Mouse (Mus musculus) kidney, postnatal 25 days (tissue): Measurements from ENCODE around the gene Nfe2.
"Not testable (repeated sequence)": the region's sequence is repeated elsewhere in the genome, so short reads cannot be mapped to it uniquely, and the experiment has no call there.

ENCODE experiments used
- DNase-seq, 2 experiments: peaks; one replicate each; pipeline ENCODE4 v3.0.0; 2021; ENCODE audit warnings: mixed read lengths in 2 of 2

Nfe2 gene

DNA sequence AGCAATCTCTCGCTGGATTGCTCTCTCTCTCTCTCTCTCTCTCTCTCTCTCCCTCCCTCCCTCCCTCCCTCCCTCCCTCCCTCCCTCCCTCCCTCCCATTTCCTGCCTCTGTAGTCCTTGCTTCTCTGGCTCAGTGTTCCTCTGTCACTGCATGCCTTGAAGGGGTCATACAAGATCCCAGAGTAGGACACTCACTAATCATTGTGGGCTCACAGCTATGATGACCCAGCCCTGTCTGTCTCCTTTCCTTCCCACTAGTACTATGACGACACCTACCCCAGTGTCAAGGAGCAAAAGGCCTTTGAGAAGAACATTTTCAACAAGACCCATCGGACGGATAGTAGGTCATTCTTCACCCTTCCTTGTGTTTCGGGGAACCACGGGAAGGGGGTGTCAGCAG, 32.2 kb upstream of the Nfe2 start:
- DNase-seq, result peak in 1 of 2 experiments; percentile 49

DNA sequence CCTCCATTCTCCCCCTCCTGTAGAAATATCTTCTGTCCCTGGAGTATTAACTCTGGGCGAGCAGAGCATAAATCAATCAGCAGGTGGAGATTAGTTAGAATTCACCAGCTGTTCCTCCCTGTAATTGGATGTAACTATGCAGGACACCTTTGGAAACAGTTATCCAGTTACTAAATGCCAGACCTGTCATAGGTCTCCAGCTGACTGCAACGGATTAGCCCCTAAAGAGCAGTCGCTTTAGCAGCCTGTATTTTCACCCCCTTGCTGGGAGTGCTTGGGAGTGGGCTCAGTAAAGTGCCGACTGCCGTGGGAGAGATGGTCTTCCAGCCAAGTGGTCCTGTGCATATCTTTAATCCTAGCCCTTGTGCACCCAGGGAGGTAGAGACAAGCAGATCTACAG, 31.4 kb upstream of the Nfe2 start:
- DNase-seq, result no peak

GRCm38 (mm10) chr15:103285778-103286417, 27.7 kb upstream of the Nfe2 start:
- DNase-seq, result peak; percentile 53 to 70

DNA sequence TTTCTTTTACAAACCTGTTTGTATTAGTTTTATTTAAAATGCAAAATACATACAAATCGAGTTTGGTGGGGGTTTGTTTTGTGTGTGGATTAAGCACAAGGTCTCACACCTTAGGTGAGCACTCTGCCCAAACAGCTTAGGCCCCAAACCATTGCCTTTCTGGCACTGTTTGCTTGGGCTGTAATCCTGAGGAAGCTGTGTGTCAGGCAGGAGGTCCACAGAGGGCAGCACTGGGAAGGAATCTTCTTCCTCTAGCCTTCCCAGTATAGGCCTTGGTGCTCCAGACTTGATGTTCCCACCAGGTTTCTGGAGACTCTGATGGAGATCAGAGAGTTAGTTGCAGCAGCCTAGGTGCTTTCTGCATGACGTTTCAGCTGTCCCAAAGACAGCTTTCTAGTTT, 26.4 kb upstream of the Nfe2 start:
- DNase-seq, result peak; percentile 40 to 41

DNA sequence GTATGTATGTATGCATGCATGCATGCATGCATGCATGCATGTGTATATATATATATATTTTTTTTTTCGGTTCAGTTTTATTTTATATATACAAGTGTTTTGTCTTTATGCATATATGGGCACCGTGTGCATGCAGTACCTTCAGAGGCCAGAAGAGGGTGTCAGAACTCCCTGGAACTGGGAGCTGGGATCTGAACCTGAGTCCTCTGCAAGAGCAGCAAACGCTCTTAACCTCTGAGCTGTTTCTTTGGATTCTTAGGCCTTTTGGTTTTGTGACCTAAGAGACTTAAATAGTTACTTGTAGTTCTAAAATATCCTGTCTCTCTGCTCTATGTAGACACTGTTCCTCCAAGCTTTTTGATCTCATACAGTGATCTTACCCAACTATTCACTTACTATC, 25.9 kb upstream of the Nfe2 start:
- DNase-seq, result peak; percentile 59 to 78

DNA sequence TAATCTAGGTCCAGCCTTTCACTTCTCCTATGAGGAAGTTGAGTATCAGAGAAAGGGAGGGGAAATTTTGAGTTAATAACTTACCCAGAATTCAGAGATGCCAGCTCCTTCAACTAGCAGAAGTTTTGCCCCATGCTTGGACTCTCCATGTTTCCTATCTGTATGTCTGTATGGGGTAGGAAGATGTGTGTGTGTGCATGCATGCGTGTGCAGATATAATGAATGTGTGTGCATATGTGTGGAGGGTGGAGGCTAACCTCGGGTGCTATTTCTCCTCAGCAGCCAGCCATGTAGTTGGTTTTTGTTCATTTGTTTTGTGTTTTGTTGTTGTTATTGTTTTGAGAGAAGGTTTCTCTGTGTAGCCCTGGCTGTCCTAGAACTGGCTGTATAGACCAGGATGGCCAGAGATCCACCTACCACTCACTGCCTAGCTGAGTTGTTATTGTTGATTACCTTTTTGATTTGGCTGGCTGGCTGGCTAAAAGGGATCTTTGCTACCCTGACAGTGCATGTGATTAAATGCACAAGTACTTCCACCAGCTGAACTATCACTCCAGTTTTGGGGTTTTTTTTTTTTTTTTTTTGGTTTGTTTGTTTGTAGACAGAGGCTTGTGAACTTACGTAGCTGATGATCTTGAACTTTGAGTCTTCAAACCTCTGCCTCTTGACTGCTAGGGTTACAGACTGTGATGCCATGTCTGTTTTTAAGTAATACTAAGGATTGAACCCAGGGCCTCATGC, 23.4 kb upstream of the Nfe2 start:
- DNase-seq, result no peak

- peak; percentile 43 to 50 for DNase-seq
Measured at GRCm38 (mm10) chr15:103280817-103281464, 22.7 kb upstream of the Nfe2 start.

GRCm38 (mm10) chr15:103279750-103280149, 21.5 kb upstream of the Nfe2 start:
- peak; percentile 48 to 71 for DNase-seq

DNA sequence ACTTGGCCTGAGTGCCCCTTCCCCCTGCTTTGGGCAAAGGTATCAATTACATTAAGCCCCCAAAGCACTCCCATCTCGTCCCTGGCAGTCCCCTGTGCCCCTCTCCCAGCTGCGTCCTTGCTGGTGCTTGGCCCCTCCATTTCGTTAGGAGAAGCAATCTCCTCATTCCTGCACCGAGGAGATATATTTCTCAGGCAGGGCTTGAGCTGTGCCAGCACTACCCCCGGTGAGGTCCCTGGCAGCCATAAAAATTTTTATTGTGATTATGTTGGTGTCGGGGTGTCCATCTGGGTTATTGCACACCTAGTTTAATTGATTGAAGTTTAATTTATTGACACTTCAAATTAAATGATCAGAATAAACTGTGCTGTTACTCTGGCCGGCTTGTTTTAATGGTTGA, 19.7 kb upstream of the Nfe2 start:
- DNase-seq, result no peak

DNA sequence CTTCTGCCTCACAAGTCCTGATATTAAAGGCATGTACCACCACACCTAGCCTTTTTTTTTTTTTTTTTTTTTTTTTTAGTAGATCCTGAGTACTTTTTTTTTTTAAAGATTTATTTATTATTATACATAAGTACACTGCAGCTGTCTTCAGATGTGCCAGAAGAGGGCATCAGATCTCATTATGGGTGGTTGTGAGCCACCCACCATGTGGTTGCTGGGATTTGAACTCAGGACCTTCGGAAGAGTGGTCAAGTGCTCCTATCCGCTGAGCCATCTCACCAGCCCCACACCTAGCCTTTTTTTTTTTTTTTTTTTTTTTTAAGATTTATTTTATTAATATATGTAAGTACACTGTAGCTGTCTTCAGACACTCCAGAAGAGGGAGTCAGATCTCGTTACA, 17.7 kb upstream of the Nfe2 start:
- peak in 1 of 2 experiments; percentile 37 for DNase-seq

- peak; percentile 97 to 99 for DNase-seq
Measured at GRCm38 (mm10) chr15:103272419-103273279, 14.4 kb upstream of the Nfe2 start, which contains the start of gene Copz1. Copz1 (plus strand) TSS chr15:103272714.

GRCm38 (mm10) chr15:103268903-103269302, 10.7 kb upstream of the Nfe2 start:
- no peak for DNase-seq

DNA sequence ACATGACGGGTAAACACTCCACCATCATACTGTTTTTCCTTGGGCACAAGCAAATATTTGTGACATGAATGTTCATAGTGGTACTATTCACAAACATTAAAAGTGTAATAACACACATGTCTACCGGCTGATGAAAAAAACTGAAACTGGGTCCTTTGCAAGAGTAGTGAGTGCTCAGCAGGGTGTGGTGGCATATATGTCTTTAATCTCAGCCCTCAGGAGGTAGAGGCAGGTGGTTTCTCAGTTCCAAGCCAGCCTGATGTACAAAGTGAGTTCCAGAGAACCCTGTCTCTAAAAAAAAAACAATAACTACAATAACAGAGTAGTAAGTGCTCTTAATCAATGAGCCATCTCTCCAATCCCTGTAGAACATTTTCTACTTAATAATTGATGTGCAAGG, 6.6 kb upstream of the Nfe2 start:
- DNase-seq, result no peak

GRCm38 (mm10) chr15:103259989-103260388, 1.8 kb upstream of the Nfe2 start:
- peak; percentile 53 to 62 for DNase-seq

- no peak for DNase-seq
Measured at GRCm38 (mm10) chr15:103259162-103259561, 959 bp upstream of the Nfe2 start.

- DNase-seq, result no peak
Measured at GRCm38 (mm10) chr15:103256210-103256986, 1.8 kb downstream of the Nfe2 start.

DNA sequence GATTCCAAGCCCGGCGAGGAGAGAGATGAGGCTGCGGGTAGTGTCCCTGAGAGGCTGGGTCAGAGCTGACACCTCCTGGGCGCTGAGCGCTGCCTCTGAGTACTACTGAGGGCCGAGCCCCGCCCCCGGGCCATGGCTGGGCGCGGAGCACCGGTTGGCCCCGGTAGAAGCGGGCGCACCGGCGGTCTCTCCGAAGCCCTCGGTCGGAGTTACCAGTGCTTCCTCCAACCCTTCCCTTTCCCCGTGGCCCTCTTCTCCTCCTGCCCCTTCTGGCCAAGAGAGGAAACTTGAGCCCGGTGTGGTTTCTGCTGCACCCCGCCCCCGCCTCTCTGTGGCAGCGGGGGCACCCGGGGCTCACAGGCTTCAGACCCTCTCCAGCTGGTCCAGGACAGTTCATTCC, 3.0 kb downstream of the Nfe2 start:
- DNase-seq, result peak; percentile 50 to 74

GRCm38 (mm10) chr15:103253352-103253751, 4.9 kb downstream of the Nfe2 start:
- DNase-seq, result no peak

DNA sequence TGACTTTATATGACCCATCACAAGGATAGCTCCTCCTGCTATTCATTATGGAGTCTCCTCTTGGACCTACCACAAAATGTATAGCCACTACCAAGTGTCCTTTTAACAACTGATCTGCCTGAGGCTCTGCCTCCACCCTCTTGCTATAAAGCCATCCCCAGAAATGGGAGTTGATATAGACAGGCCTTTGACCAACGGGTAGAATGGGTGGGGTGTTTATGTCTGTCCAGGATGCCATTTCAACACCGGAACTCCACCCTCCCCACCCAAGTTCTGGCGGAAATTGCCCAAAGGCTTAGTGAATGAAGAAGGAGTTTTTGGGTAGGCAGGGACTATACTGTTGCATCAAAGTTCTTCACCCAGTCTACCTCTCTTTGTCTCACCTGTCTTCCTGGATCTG, 5.5 kb downstream of the Nfe2 start:
- DNase-seq, result no peak

GRCm38 (mm10) chr15:103251595-103251994, 6.6 kb downstream of the Nfe2 start:
- DNase-seq, result no peak

DNA sequence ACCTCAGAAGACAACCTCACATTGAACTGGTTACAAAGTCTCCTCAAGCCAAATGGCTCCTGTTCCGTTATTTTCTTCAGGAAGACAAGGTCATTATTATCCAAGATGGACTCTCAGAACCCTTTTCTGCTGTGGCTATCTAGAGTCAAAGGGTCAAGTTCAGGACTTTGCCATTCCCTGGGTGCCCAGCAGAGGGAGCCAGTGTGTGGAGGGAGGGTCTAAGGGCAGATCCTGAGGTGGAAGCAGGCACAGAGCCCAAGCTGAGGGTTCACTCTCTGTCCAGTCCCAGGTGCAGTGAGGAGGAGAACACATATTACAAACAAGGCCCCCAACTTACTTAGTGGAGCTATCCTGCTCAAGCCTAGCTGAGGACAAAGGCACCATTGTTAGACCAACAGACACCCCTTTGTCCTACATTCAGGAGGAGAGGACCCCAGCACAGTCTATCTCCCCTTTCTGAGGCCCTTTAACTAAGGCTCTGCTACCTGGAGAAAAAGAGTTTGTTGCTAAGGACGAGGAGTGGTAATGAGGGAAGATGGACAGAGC, 7.9 kb downstream of the Nfe2 start:
- peak; percentile 77 to 83 for DNase-seq

DNA sequence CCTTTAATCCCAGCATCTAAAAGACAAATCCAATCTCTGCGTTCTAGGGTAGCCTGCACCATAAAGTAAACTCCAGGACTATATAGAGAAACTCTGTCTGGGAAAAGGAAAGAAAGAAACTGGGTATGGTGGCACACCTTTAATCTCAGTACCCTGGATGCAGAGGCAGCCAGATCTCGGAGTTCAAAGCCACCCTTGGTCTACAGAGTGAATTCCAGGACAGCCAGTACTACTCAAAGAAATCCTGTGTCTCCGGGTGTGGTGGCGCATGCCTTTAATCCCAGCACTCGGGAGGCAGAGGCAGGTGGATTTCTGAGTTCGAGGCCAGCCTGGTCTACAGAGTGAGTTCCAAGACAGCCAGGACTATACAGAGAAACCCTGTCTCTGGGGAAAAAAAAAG, 8.7 kb downstream of the Nfe2 start:
- DNase-seq, result not testable (repeated sequence)
